Mouse (Mus musculus) spleen, adult 2 months (tissue): ENCODE measurements around the gene Gabrr1.

Experiments used
- CTCF ChIP-seq: fragments of 200-500 bp; IDR thresholded peaks from 2 replicates; pipeline ENCODE4 v1.5.1; 2011; ENCODE audit warnings: mild to moderate bottlenecking, inconsistent platforms; ENCODE audit not compliant: insufficient read depth, insufficient read length, insufficient replicate concordance; ENCODE audit errors: extremely low read depth
- POLR2A ChIP-seq: fragments of 200-500 bp; IDR thresholded peaks from 2 replicates; pipeline ENCODE4 v1.6.1; 2011; ENCODE audit warnings: low read depth, low read length, inconsistent platforms

GRCm38 (mm10) chr4:33189735-33190036, 57.4 kb downstream of the Gabrr1 start, which contains the start of gene Pm20d2:
- TF ChIP-seq CTCF (no peak), POLR2A (no peak)
